Mouse (Mus musculus) Muller cell, postnatal 12 days (primary cell): ENCODE results near the gene P2ry6.
A peak's percentile ranks its signal among the peaks of the same experiment; 100 is the strongest.

Experiments used
- DNase-seq: peaks from one replicate; pipeline ENCODE4 v3.0.0-alpha.2; 2015; ENCODE audit errors: inconsistent ontology term

P2ry6 gene

DNA sequence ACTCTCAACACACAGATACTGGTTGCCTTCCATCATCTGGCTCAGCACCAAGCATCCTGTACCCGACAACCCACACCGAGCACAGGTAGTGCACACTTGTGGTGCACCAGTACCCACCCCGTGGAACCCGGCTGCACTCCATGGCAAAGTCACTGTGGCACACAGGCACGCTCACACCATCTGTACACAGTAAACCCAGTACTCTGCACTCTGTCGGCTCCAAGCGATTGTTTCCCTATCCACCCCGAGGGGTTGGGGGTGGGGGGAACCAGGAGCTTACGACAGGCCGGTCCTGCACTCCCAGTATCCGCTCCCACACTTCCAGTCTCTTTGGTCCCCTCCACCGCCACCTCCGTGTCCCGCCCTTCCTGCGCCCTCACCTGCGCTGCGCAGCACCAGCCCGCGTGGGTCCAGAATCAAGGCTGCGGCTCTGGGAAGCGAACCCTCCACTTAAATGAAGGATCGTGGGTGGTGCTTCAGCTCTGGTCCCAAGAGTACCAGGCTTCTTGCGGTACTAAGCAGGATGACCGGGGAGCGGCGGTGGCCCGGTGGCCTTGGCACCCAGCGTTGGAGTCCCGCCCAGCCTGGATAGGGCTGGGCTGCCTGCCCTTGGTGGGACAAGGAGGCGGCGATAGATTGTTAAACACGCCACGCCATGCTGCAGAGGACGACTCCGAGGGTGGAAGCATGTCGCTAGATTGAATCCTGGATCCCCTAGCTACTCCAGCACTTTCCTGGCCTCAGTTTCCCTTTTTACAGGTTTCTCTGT lies at the start of gene P2ry6:
Gene P2ry6 (minus strand): TSS at position 515 of the 769 bp plus-strand sequence.
- peak; percentile 60 for DNase-seq

- DNase-seq, result peak; percentile 70
Observed at GRCm38 (mm10) chr7:101017492-101017891, 43.0 kb upstream of the P2ry6 start.

DNA sequence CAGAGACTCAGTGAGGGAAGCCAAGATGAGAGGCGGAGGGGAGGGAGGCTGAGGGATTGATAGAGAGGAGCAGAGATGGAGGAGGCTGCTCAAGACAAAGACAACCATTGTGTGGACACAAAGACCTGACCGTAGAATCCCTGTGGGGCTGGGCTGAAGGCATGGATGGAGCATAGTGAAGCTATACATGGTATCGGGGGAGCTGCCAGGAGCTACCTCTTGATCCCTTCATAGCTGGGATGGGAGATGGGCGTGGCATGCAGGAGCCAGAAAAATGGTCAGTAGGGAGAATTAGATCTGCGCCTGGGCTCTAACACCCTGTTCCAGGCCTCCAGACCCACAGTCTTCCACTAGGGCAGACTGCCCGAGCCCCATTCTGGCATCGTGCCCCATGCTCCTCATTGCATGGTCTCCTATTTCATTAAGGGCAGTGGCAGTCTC lies 42.6 kb upstream of the P2ry6 start:
- peak; percentile 78 for DNase-seq

DNA sequence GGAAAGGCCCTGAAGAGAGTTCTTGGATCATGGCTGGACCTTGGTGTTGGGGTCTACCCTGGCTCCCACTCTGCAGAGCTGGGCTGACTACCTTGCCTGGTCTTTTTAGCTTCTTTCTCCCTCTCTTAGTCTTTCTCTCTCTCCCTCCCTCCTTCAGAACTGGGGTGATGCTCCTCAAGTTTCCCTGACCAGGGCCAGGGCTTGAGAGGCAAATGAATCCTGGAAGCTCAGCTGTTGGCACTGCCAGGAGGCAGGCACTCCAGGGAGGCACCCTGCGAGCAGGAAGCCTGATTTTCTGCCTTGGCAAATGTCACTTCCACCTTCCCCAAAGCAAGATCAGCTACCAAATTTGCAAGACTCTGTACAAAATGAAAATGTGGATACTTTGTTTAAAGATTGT lies 40.5 kb upstream of the P2ry6 start:
- DNase-seq, result no peak

GRCm38 (mm10) chr7:101014041-101014440 lies 39.6 kb upstream of the P2ry6 start:
- no peak for DNase-seq

GRCm38 (mm10) chr7:101012541-101012940 lies 38.1 kb upstream of the P2ry6 start, which contains the start of gene P2ry2:
Gene P2ry2 (minus strand): TSS chr7:101012866.
- peak; percentile 29 for DNase-seq

- peak; percentile 95 for DNase-seq
Observed at GRCm38 (mm10) chr7:101011681-101012367, 37.4 kb upstream of the P2ry6 start.

DNA sequence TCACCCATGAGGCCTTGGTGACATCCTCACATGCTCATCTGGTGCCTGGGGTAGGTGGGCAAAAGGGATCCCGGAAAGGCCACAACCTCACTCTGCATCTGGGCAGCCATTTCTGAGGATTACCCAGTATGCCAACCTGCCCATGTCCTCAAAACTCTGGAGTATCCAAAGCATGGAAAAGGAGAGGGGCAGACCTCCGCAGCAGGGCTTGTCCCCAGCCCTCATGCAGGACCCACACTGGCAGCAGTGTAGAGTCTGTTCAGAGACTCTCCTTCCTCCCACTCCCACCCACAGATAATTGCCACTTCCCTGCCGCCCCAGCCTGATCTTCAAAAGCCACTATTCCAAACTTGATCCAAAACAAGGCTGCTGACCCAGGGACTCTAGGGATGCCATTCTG lies 36.3 kb upstream of the P2ry6 start:
- no peak for DNase-seq

DNA sequence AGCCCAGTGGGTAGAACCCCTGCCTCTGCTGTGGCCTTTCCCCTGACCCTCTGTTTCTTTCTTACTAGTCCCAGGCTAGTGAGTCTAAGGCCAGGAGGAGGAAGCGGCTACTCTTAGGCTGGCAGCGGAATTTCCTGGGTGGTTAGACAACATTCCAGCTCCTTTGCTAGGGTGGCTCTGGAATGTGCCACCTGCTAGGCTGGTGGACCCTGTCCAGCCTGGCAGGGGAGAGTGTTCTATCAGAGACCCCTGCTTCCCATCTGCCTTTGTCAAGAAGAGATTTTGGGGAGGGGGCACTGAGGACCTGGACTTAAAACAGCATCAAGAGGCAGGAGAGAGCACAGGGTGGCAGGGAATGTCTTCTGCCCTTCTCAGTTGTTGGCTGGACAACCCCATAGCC lies 31.8 kb upstream of the P2ry6 start:
- DNase-seq, result peak; percentile 61

- DNase-seq, result no peak
Observed at GRCm38 (mm10) chr7:101005119-101005518, 30.7 kb upstream of the P2ry6 start.

- DNase-seq, result no peak
Observed at GRCm38 (mm10) chr7:101003442-101004326, 29.2 kb upstream of the P2ry6 start.

GRCm38 (mm10) chr7:101002274-101002673 lies 27.8 kb upstream of the P2ry6 start:
- no peak for DNase-seq

DNA sequence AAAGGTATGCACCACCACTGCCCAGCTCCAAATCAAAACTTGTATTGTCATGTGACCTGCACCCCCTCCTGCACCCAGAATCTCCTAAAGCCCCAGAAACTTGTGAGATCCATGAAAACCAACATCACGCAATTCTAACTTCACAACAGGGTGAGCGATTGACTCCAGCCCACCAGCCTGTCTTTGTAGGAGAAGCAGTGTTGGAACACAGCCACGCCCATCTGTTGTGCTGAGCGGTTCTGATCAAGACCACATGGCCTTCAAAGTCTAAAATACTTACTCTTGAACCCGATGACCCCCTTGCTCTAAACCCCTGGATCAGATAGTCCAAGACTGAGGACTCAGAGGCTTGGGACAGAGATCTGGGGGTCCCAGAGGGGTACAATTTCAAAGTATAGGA lies 25.2 kb upstream of the P2ry6 start:
- DNase-seq, result no peak

GRCm38 (mm10) chr7:100998578-100998960 lies 24.1 kb upstream of the P2ry6 start:
- DNase-seq, result no peak

DNA sequence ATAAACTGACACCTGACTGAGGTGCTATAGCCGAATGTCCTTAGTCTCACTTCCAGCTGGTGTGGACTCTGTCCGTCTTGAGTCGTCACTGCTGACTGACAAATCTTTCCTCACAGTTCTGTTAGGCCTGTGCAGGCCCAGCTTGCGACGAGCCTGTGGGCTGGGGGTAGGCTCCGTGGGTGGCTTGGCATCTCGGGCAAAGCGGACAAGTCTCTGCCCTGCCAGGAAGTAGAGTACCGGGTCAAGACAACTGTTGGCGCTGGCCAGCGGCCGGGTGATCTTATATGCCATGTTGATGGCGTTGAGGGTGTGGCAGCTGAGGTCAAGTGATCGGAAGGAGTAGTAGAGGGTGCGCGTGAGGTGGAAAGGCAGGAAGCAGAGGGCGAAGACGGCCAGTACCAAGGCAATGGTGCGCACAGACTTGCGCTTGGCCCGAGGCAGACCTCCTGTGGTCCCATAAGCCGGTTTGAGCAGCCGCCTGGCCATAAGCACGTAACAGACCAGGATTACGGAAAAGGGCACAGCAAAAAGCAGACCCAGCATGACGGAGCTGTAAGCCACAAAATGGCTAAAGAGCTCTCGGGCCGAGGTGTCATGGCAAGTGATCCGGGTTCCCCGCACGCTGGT lies 23.6 kb upstream of the P2ry6 start:
- no peak for DNase-seq

DNA sequence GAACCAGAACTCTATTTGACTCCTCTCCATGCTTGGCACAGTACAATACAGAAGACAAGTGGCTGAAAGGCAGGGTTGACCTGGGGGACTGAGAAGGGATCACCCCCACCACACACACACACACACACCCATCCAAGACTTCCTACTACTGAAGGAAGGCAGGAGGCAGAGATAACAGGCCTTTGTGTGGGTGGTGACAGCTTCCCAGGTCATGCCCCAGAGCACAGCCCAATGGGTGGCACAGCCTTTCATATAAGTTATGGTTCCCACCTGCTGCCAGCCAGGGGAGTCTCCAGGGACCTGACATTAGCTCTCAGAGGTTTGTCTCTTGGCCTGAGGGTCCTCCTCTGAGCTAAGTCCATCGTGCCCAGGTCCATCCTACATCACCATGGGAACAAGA lies 22.8 kb upstream of the P2ry6 start:
- no peak for DNase-seq

- no peak for DNase-seq
Observed at GRCm38 (mm10) chr7:100995951-100996350, 21.5 kb upstream of the P2ry6 start.

GRCm38 (mm10) chr7:100995260-100995864 lies 20.9 kb upstream of the P2ry6 start:
- no peak for DNase-seq

DNA sequence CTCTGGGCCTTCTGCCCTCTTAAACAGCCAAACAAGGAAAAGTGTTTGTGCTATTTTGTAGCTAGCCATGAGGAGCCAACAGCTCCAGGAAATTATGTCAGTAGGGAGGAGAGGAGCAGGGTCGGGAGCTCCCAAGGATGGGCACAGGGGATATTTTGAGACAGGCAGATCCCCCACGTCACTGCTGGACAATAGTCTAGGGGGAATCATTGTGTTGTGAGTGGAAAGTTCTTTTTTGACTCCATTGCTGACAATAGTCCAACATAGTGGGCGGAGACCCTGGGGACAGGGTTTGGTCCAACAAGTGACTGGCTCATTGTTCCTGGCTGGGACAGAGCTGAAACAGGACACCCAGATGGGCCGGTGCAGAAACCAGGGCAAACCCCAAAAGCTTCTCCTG lies 18.7 kb upstream of the P2ry6 start:
- peak; percentile 60 for DNase-seq

DNA sequence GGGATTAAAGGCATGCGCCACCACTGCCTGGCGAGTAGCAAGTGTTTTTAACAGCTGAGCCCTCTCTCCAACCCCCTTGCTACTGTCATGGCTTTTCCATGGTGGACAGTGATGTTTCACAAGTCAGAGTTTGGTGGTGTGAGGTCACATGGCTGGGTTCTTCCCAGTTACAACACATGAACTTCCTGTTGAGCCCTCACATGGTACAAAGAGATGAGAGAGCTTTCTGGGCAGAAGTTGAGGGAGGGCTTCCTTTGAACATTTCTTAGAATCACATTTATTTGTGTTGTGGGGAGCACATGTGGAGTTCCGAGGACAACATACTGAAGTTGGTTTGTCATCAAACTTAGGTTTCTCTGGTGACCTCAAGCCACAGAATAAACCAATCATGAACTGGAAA lies 17.5 kb upstream of the P2ry6 start:
- DNase-seq, result no peak

DNA sequence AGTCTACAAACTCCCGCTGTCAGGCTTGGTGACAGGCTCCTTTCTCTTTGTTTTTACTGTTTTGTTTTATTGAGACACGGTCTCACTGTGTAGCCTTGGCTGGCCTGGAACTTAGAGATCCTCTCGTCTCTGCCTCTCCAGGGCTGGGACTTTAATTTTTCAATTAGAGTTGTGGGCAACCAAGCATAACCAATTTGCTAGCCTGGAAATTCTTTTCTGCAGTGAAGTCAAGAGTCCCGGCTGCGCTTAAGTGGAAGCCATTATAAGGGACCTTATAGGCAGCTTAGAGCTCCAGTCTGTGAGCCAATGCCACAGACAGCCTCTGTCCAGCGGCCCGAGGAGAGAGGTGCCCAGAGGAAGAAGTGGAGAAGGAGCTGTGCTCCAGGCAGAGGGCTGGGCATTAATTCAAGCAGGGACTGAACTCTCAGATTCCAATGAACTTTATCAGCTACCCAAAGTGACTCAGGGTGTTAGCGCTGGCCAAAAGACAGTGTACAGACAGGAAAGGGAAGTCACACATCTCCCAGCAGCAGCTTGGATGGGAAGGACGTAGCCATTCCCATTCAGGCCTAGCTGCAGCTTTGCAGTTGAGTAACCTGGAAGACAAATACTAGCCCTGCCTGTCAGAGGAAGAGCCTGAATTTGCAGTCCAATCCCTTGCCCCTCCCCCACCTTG lies 16.3 kb upstream of the P2ry6 start:
- peak; percentile 84 for DNase-seq
